Mouse (Mus musculus) retina, postnatal 1 day (tissue): ENCODE results near the gene Mrpl11.
"Not testable (repeated sequence)": the region's sequence is repeated elsewhere in the genome, so short reads cannot be mapped to it uniquely, and the experiment has no call there.

Experiments
- DNase-seq: peaks from one replicate; pipeline ENCODE4 v3.0.0-alpha.2; 2012

Mrpl11 gene

DNA sequence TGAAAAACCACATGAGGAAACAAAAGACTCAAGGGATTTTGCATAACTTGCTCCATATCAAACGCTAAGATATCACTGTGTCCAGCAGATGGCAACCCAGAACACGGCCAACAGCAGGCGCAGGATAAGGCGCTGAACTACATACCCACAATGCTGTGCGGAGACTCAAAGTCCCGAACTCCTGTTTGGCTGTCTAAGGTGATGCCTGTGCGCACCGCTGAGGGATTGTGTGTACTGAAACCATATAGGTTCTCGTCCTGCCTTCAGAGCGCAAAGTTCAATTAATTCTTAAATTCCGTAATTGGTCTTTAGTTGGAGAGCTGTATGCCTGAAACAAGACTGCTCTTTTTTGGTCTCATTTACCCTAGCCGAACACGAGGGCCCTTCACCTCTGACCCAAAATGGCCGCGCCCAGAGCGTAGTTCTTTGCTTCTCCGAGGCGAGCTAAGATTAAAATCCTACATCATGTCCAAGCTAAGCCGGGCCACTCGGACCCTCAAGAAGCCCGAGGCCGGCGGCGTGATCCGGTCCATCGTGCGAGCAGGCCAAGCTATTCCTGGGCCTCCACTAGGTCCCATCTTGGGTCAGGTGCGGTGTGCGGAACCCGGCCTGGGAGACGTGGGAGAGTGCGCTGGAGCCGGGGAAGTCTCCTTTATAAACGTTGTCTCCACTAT is at the start of gene Mrpl11:
TSS of gene Mrpl11 (plus strand) at position 220 of the 674 bp plus-strand sequence.
- DNase-seq, result peak; percentile 97

GRCm38 (mm10) chr19:4915924-4916603 is 45.9 kb upstream of the Mrpl11 start:
- no peak for DNase-seq

GRCm38 (mm10) chr19:4916827-4917226 is 45.1 kb upstream of the Mrpl11 start:
- no peak for DNase-seq

- DNase-seq, result no peak
Observed at GRCm38 (mm10) chr19:4919652-4920051, 42.3 kb upstream of the Mrpl11 start.

- DNase-seq, result no peak
Observed at GRCm38 (mm10) chr19:4925121-4925860, 36.7 kb upstream of the Mrpl11 start.

DNA sequence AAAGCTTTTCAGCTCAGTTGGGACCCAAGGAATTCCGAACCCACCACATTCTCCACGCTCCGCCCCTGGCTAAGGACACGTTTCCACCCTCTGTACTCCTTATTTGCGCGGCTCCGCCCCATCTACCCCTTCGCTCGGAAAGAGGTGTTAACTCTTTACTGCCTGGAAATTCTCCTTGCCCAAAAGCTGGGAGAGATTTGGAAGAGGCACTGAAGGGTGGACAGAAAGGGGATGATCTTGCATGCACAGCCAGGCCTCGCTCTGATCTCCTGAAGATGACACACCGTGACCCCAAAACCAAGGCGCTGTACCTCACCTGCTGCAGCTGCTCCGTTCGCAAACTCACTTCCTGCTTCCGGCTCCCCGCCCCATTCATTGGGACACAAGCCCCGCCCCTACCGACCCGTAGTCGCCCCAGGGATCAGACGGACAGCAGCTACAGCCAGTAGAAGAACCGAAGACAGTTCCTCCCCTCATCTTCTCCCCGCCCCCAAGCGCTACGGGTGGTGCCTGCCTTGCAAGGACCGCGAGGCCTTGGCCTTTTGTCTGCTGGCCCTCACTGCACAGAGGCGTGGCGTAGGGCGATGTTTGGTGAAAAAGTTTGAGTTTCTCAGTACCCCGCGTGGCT is 33.9 kb upstream of the Mrpl11 start, which contains the start of gene Dpp3:
TSS of gene Dpp3 (minus strand) at position 384 of the 628 bp plus-strand sequence.
- DNase-seq, result peak; percentile 99

- DNase-seq, result no peak
Observed at GRCm38 (mm10) chr19:4928781-4929180, 33.2 kb upstream of the Mrpl11 start.

- no peak for DNase-seq
Observed at GRCm38 (mm10) chr19:4936896-4937295, 25.1 kb upstream of the Mrpl11 start.

DNA sequence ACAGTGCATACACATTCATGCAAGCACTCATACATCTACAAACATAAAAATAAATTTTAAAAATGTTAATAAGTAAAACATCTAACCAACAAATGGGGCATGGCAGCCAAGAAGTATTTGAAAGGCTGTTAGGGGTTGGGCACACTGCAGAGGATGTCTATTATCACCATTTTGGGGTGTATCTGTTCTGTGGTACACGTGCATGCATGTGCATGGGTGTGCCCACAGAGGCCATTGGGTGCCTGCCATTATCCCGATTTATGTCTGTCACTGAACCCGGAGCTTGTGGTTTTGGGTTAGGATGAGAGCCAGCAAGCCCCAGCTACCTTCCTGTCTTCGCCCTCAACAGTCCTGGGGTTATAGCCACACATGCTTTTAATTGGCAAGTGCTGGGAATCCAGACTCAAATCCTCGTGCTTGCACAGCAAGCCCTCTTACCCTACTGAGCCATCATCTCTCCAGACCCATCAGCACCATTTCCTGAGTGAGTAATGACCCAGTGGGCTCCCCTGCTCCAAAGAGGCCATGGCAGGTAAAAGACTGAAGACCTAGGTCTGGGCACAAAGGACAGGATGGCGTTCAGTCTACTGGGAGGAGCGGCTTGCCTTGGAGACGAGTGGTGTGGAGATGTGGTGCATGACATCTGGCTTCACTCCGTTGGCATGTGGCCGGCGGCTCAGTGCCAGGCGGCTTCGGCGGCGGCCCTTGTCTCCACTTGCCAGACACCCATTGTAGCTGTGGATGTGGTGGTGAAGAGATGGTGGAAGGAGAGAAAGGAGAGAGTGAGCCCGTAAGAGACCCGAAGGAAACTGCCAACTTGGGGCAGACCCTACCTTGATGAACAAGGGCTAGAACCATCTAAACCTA is 24.3 kb upstream of the Mrpl11 start:
- no peak for DNase-seq

DNA sequence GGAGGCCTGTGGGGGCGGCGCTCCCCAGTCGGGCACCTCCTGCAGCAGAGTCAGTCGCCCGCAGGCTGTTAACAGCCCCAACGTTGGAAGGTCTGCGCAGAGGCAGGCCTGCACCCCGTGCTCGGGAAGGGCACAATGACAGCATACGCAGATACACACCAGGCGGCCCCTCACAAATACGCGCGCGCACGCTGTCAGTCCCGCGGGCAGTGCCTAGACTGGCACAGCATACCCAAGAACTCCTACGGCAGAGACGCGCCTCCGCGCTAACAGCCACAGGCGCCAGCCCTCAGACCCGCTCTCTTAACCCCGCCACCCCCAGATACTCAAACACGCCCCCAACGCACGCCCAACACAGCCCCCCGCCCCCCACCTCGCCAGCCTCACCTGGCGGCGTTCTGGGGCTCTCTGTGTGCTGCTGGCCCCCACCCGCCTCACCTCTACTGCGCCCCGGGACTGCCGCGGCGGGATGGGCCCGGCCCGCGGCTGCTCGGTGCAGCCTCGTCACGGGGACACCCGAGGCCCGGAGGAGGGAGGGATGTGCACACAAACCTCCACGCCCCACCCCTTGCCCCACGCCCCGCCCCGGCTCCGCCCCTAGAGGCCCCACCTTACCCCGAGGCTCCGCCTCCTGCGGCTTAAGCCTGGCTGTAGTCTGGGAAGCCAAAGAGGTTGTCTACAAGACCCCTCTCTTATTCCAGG is 19.2 kb upstream of the Mrpl11 start, which contains the start of gene Peli3:
TSS of gene Peli3 (minus strand) at position 577 of the 702 bp plus-strand sequence.
- peak; percentile 90 for DNase-seq

DNA sequence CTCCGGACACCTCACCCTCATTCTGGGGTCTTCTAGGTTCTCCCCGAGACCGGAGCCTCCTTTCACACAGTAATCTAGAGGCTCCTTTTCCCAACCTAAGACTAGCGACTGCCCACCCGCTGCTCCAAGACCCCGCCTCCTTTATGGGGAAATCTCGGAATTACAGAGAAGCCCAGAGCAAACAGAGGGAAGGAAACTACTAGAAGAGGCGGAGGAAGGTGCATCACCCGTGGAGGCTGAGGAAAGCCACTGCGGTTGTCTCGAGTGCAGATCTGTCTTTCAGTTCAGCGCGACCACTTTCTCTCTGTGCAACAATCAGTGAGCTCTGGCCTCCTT is 18.7 kb upstream of the Mrpl11 start:
- no peak for DNase-seq

DNA sequence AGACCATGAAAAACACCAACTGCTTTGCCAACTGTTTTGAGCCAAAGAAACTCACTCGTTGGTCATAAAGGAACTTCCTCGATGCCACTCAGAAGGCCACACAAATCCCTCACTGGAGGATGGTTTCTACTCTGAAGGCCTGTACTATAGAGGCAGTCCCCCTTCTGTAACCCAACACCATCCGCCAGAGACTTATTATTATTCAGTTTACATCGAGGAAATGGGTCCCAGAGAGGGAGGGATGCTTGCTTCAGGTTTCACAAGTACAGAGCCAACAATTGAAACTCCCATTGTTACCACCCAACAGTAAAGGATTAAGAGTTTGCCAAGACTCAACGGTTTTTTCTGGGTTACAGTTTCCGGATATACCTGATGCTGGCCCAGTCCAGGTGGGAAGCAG is 16.4 kb upstream of the Mrpl11 start:
- DNase-seq, result no peak

GRCm38 (mm10) chr19:4948641-4949040 is 13.3 kb upstream of the Mrpl11 start:
- DNase-seq, result not testable (repeated sequence)

- peak; percentile 39 for DNase-seq
Observed at GRCm38 (mm10) chr19:4968236-4968635, 6.3 kb downstream of the Mrpl11 start.

GRCm38 (mm10) chr19:4981767-4982166 is 19.8 kb downstream of the Mrpl11 start:
- peak; percentile 79 for DNase-seq

DNA sequence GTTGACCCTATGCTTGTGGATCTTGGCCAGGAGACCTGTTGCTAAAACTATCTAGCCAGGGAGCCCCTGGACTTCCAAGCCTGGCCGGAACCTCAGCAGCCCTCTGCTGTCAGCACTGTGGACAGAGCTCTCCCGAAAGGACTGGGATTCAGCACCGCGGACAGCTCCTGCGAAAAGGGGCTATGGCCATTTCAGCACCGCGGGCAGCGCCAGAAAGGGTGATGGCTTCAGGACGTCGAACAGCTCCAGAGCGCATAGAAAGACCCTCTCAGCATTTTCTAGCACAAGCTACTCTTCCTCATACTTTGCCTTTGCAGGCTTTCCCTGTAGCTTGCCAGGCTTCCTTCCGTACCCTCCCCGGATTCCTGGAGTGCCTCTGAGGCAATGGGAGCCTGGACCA is 27.1 kb downstream of the Mrpl11 start:
- peak; percentile 87 for DNase-seq

DNA sequence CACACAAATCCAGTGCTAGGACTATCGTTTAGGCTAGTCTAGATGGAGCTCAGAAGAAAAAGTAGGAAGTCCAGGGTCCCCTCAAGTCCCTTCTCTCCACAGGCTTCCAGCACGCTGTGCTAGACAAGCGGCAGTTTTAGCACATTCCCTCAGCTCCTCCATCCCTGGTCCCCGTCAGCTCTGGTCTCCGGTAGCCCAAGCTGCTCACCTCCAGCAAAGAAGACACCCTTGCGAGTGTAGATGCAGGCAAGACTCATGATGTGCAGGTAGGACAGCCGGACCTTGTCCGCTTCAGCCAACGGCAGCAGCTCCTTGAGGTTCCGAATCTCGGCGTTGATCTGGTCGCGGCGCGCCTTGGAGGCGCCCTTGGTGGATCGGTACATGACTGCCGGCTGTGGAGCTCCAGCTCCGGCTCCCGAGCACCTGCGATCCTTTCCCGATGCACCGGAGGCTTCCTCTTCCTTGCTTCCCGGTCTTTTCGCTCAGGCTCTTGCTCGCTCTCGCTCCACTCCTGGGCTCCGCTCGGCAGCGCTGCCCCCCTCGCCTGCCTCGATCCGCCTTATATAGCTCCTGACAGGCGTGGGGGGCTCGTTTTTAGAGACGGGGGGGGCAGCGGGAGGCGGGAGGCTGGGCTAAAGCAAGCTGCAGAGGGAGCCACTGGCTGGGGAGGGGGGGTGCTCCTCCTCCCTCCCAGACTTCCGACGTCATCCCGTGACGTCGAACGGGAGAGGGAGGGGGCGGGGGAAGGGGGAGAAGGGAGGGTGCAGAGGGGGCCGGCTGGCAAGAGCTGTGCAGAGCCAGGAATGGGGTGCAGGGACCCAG is 27.7 kb downstream of the Mrpl11 start:
- DNase-seq, result peak; percentile 78

DNA sequence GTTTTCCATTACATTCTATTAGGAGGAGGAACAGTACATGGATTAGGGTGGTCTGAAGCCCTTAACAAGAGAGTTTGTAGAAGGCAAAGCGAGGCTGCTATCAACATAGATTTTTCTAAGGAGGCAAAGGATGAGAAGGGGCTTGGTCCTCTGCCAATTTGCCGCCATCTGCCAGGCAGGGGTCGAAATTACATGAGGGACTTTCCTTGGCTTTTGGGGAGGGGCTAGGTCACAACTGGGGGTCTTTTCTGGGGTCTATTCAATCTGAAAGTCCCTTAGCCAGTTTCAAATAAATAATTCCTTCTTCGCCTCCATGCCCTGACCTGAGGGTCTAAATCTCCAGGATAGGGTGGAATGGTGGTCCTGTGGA is 28.3 kb downstream of the Mrpl11 start, which contains the start of gene Npas4:
TSS of gene Npas4 (minus strand) at position 61 of the 370 bp plus-strand sequence.
- DNase-seq, result no peak

- peak; percentile 60 for DNase-seq
Observed at GRCm38 (mm10) chr19:4990716-4991115, 28.8 kb downstream of the Mrpl11 start.

DNA sequence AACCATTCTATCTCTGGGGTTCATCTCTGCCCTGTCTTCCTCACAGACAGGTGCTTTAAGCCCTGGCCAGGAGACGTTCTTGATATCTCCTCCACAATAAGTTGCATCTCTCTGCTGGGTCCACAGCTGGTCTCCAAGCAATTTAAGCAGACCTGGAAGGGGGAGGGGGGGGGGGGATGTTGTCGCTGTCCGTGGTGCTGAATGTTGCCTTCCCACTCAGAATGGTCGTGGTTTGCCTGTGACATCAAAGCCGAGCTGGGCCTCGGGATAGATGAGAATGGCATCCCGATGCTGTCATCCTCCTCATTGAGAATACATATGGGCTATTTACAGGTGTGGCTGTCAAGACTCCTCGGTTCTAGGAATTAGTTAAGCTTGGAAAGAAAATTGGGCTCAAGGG is 30.4 kb downstream of the Mrpl11 start:
- DNase-seq, result peak; percentile 29

DNA sequence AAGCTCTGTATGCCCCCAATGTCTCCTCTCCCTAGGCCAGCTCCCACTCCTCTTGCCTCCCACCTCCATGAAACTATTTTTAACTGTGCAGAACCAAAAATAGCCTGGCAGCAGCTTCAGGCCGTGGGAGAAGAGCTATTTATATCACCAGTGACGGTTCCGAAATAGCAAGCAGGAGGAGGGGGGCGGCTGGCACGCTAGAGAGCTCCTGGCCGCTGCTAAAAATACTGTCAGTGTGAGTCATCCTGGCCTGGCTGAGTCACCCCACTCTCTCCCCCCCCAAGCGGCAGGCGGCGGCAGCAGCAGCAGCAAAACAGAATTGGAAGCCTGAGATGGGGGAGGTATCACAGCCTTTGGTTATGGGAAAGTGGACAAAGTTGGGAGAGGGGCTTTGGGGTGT is 31.0 kb downstream of the Mrpl11 start:
- DNase-seq, result peak; percentile 64
